Mouse (Mus musculus) cerebellum, adult 2 months (tissue): ENCODE data around the gene Mast4. TPM values are rescaled to one million over a fixed set of nuclear protein-coding genes. Genes with fewer than 3 reads are reported as not detected.

Source experiments
- DNase-seq, 2 experiments: peaks; one replicate each; pipeline ENCODE4 v3.0.0; 2021
- H3K27ac ChIP-seq: fragments of 200-500 bp; 2 replicates; pipeline ENCODE4 v1.5.1; 2012; ENCODE audit warnings: low read length, control low read depth, inconsistent platforms; ENCODE audit not compliant: insufficient read depth
- H3K27me3 ChIP-seq: fragments of 200-500 bp; 2 replicates; pipeline ENCODE4 v1.6.1; 2012; ENCODE audit warnings: inconsistent platforms, mild to moderate bottlenecking, low read length, moderate library complexity; ENCODE audit not compliant: control insufficient read depth, insufficient read depth
- H3K4me1 ChIP-seq: fragments of 200-500 bp; 2 replicates; pipeline ENCODE4 v1.6.1; 2011; ENCODE audit warnings: low read length; ENCODE audit not compliant: control insufficient read depth, insufficient read depth
- H3K4me3 ChIP-seq: fragments of 200-500 bp; replicated peaks from 2 replicates; pipeline ENCODE3; 2011; ENCODE audit warnings: mild to moderate bottlenecking, low read depth, low read length, control low read depth; ENCODE audit not compliant: insufficient read depth
- CTCF ChIP-seq: fragments of 200-500 bp; IDR thresholded peaks from 2 replicates; pipeline ENCODE4 v1.5.1; 2011; ENCODE audit warnings: low read depth, mild to moderate bottlenecking, control low read depth, low read length, moderate library complexity, borderline replicate concordance; ENCODE audit not compliant: insufficient read depth
- POLR2A ChIP-seq: fragments of 200-500 bp; IDR thresholded peaks from 2 replicates; pipeline ENCODE4 v1.6.1; 2011; ENCODE audit warnings: low read length, control low read depth, borderline replicate concordance; ENCODE audit not compliant: insufficient read depth
- WGBS: fragments of 180-500 bp; shearing (Covaris S2); methylation state at CpG from one replicate; pipeline ENCODE4 v1.1.7; 2018; 5-methylcytosine and 5-hydroxymethylcytosine counted together
- polyA plus RNA-seq: library from polyadenylated mRNA; depleted of rRNA; stranded (reverse); fragments of >200 nt; gene quantifications from 2 replicates; pipeline ENCODE4 v1.2.3, GENCODE M21; 2012

Gene Mast4
- polyA plus RNA-seq, 1 experiment, result 21.2 TPM

DNA sequence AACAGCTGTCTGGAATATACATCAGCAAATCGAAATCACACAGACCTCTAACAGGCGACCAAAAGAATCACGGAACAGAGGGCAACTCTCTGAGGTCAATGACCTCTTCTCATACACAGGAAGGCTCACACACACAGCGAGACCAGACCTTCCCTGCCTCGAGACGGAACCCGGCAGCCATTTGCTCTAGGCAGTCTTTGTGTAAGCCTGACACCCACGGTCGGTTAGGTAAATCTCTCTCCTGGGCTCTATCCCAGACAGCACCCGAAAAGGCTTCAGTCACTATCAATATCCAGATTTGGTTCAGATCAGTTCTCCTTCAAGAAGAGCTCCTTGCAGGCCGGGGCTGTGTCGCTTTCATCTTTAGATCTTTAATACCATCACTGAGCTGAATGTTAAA is 421.4 kb downstream of the Mast4 start:
- WGBS, result 89% methylated on average over 12 of the region's 12 CpGs
- no peak for TF ChIP-seq CTCF
- TF ChIP-seq POLR2A, result no peak
- Histone ChIP-seq H3K27me3 (no peaks in the 10 kb centered on the region), H3K4me3 (no peak overlapping the region), H3K27ac (no peak overlapping the region), H3K4me1 (no peaks in the 10 kb centered on the region)
- DNase-seq, result no peak

DNA sequence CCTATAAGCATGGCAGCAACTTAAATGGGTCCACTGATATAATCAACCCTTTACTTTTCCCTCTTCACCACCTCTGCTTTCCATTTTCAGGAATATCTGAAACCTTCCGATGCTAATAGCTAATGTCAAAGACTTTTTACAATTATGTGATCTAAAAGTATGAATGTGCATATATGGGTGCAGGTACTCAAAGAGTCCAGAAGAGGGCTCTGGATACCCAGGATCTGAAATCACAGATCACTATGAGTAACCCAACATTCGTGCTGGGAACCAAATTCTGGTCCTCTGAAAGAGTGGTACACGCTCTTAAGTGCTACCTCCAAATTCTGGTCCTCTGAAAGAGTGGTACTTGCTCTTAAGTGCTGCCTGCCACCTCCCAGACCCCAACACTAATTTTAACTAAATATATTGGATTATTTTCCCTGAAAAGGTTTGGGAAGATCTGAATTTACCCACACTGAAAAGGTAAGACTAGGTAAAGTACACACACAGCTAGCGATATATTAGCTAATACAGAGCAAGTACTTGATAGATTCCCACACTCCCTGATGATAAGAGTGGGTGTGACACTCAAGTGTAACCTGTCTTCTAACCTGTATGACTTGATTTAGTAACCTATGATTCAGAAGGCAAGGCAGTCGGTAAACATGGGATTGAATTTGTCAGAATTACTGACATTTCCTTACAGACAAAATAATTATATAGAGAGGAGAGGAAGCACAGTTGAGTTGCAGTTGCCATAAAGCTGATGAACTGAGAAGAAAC is 424.5 kb downstream of the Mast4 start:
- Histone ChIP-seq H3K4me1 (no peaks in the 10 kb centered on the region), H3K27ac (no peak overlapping the region), H3K4me3 (no peak overlapping the region), H3K27me3 (no peaks in the 10 kb centered on the region)
- 91% methylated on average over 5 of the region's 5 CpGs for WGBS
- TF ChIP-seq CTCF, result no peak
- TF ChIP-seq POLR2A, result no peak
- DNase-seq, result no peak

DNA sequence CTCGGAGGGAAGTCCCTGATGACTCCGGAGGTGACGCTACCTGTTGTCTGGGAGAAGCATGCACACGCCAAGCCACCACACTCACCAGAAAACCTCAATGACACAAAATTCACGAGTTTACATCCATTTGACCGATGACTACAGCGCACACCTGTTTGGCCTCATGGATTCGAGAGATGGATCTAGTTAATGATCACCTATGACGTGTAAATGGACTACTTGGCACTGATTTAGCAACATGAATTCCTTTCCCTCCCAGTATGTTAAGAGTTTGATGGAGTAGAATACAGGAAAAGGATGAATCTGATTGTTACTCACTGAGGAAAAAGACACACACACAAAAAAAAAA is 427.7 kb downstream of the Mast4 start:
- WGBS, result 5% methylated on average over 9 of the region's 9 CpGs
- H3K27ac ChIP-seq, result no peak overlapping the region
- no peaks in the 10 kb centered on the region for H3K27me3 ChIP-seq
- DNase-seq, result no peak
- H3K4me1 ChIP-seq, result no peaks in the 10 kb centered on the region
- TF ChIP-seq CTCF (no peak), POLR2A (no peak)
- H3K4me3 ChIP-seq, result peak overlapping the region; percentile 59

DNA sequence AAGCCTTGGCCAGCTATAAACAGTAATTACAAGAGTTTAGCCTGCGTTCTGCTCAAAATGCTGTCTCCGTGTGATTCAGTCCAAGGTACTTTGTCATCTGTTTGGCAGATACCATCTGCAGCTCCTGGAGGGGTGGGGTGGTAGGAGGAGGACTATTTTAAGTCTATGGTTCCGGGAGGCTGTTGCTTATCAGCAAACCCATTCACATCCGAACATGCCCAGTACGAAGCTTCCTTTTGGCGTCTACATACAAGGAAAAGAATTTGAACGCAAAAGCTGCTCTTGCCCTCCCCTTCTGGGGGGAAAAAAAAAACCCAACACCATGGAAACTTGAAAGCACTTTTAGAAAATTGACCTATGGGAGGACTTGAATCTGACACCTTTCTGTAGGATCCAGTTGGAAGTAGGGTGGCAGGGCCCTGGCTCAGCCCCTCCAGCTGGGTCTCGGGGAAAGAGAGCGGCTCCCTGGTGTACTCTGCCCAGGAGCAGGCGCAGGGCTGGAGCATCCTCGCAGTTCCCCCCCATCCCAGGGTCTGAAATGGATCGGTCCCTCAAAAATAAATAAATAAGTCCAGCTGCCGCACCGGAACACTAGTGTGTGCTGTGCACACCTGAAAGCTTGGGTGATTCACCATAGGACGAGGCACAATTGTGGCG is 428.2 kb downstream of the Mast4 start:
- Histone ChIP-seq H3K4me3 (peak overlapping the region; percentile 59), H3K27ac (0 out of 2 replicates have a peak overlapping the region, but pooled peaks have one; percentile 4), H3K4me1 (no peaks in the 10 kb centered on the region), H3K27me3 (no peaks in the 10 kb centered on the region)
- no peak for TF ChIP-seq CTCF
- TF ChIP-seq POLR2A, result no peak
- peak; percentile 78 to 85 for DNase-seq
- WGBS, result 1% methylated on average over 16 of the region's 16 CpGs

DNA sequence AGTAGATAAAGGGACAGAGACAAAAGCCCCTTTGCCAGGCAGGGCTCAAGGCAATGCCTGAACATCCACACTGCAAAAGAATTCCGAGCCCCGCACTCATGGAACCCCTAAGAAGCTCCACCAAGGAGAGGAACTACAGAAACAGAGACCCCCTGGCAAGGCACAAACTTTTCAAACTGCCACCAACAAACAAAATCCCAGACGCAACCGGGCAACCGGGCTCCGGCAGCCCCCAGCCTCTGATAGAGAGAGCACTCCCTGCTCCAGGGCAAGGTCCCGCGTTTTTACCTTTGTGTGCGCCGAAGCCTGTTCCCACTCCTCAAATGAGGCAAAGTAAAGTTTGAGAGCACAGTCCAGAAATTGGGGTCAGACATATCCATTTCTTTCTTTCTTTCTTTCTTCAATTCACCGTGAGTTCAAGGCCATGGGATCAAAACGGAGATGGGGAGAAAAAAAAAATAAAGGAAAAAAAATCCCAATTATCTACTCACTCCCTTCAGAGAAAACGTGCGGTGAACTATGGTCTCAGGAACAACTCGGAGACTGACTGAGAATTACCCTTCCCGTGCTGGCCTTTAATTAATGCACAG is 428.8 kb downstream of the Mast4 start:
- Histone ChIP-seq H3K4me1 (no peaks in the 10 kb centered on the region), H3K27me3 (no peaks in the 10 kb centered on the region), H3K27ac (no peak overlapping the region), H3K4me3 (peak overlapping the region; percentile 59)
- no peak for TF ChIP-seq POLR2A
- TF ChIP-seq CTCF, result no peak
- peak in 1 of 2 experiments; percentile 15 for DNase-seq
- WGBS, result 4% methylated on average over 16 of the region's 16 CpGs

DNA sequence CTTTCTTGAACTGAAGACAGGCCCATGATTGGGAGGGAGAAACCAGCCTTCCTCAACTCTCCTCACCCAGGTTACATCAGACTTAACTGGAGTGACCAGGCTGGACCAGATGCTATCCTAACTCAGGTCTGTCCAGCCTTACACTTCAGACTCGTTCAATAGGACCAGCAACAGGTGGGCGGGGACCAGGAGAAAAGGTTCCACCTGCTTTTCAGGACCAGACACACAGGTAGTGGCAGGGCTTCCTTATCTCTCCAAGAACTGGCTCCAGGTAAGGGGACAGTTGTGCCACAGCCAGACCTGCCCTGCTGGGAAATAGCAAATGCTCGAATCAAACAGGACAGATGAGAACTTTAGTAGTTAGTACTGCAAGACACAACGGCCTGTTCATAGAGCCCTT is 430.6 kb downstream of the Mast4 start:
- no peak for DNase-seq
- TF ChIP-seq POLR2A, result no peak
- no peak for TF ChIP-seq CTCF
- no peaks in the 10 kb centered on the region for H3K27me3 ChIP-seq
- no peak overlapping the region for H3K4me3 ChIP-seq
- H3K4me1 ChIP-seq, result no peaks in the 10 kb centered on the region
- WGBS, result 76% methylated on average over 4 of the region's 4 CpGs
- no peak overlapping the region for H3K27ac ChIP-seq

DNA sequence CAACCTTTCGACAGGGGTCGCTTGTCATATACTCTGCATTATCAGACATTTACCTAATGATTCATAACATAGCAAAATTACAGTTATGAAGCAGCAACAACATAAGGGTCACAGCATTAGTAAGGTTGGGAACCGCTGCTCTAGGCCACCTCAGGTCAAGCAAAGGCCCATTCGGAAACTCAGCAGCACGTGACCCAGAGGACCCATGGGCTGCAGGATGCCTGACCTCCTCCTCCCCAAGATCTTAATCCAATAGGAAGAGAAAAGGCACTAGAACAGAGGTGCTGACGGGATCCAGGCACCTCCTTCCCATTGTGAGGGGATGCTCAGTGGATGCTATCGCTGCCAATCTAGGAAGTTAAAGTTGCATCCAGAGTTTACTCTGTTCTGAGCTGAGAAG is 432.2 kb downstream of the Mast4 start:
- Histone ChIP-seq H3K4me3 (no peak overlapping the region), H3K27me3 (no peaks in the 10 kb centered on the region), H3K27ac (no peak overlapping the region), H3K4me1 (no peaks in the 10 kb centered on the region)
- no peak for TF ChIP-seq CTCF
- no peak for TF ChIP-seq POLR2A
- DNase-seq, result no peak
- 75% methylated on average over 7 of the region's 7 CpGs for WGBS
